Mouse (Mus musculus) cerebellum, adult 2 months (tissue): Measurements from ENCODE around the gene Zfp866. TPM values are rescaled to one million over a fixed set of nuclear protein-coding genes. Genes with fewer than 3 reads are reported as not detected.

Experiments used
- DNase-seq, 2 experiments: peaks; one replicate each; pipeline ENCODE4 v3.0.0; 2021
- H3K27ac ChIP-seq: fragments of 200-500 bp; 2 replicates; pipeline ENCODE4 v1.5.1; 2012; ENCODE audit warnings: low read length, control low read depth, inconsistent platforms; ENCODE audit not compliant: insufficient read depth
- H3K27me3 ChIP-seq: fragments of 200-500 bp; 2 replicates; pipeline ENCODE4 v1.6.1; 2012; ENCODE audit warnings: inconsistent platforms, mild to moderate bottlenecking, low read length, moderate library complexity; ENCODE audit not compliant: control insufficient read depth, insufficient read depth
- H3K4me1 ChIP-seq: fragments of 200-500 bp; 2 replicates; pipeline ENCODE4 v1.6.1; 2011; ENCODE audit warnings: low read length; ENCODE audit not compliant: control insufficient read depth, insufficient read depth
- H3K4me3 ChIP-seq: fragments of 200-500 bp; replicated peaks from 2 replicates; pipeline ENCODE3; 2011; ENCODE audit warnings: mild to moderate bottlenecking, low read depth, low read length, control low read depth; ENCODE audit not compliant: insufficient read depth
- CTCF ChIP-seq: fragments of 200-500 bp; IDR thresholded peaks from 2 replicates; pipeline ENCODE4 v1.5.1; 2011; ENCODE audit warnings: low read depth, mild to moderate bottlenecking, control low read depth, low read length, moderate library complexity, borderline replicate concordance; ENCODE audit not compliant: insufficient read depth
- POLR2A ChIP-seq: fragments of 200-500 bp; IDR thresholded peaks from 2 replicates; pipeline ENCODE4 v1.6.1; 2011; ENCODE audit warnings: low read length, control low read depth, borderline replicate concordance; ENCODE audit not compliant: insufficient read depth
- WGBS: fragments of 180-500 bp; shearing (Covaris S2); methylation state at CpG from one replicate; pipeline ENCODE4 v1.1.7; 2018; 5-methylcytosine and 5-hydroxymethylcytosine counted together
- polyA plus RNA-seq: library from polyadenylated mRNA; depleted of rRNA; stranded (reverse); fragments of >200 nt; gene quantifications from 2 replicates; pipeline ENCODE4 v1.2.3, GENCODE M21; 2012; rRNA removed

Gene Zfp866
- 30.6 and 31.4 TPM in 2 replicates for polyA plus RNA-seq

GRCm38 (mm10) chr8:69790773-69791367 is at the start of gene Zfp866, which contains the start of gene Atp13a1:
Gene Zfp866 (minus strand): TSS chr8:69791178.
Gene Atp13a1 (plus strand): TSS chr8:69791163.
- H3K4me1 ChIP-seq, result peaks cover 4% of the 10 kb centered on the region; the same call in 1 of the 2 replicates
- peak; percentile 90 to 91 for DNase-seq
- peak within 1 kb of the TSS; percentile 56 for H3K27ac ChIP-seq
- TF ChIP-seq CTCF (no peak), POLR2A (peak; percentile 92)
- no peaks in the 10 kb centered on the region for H3K27me3 ChIP-seq
- WGBS, result 1% methylated on average over 38 of the region's 38 CpGs
- H3K4me3 ChIP-seq, result peak within 1 kb of the TSS; percentile 99

DNA sequence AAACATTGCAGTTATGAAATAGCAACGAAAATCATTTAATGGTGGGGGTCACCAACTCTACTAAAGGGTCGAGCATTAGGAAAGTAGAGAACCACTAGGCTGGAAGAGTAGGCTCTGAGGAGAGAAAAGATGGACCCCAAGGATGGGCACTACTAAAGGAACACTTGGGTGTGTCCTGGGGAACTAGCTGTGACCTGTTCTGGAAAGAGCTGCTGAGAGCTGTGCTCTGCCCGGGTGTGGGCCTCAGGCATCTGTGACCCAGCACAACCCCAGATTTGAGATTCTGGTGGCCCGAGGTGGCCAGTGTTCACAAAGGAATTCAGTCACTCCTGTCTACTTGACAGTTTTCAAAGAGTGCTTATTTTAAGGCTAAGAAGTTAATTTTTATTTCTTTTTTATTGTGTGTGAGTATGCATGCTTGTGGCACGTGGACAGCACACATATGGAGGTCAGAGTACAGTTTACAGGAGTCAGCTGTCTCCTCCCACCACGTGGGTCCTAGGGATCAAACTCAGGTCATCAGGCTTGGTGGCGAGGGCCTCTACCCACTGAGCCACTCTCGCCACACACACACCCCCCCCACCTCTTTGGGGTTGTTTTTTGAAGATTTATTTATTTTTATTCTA is 46.2 kb upstream of the Zfp866 start:
- 78% methylated on average over 8 of the region's 8 CpGs for WGBS
- no peak overlapping the region for H3K27ac ChIP-seq
- TF ChIP-seq POLR2A (no peak), CTCF (no peak)
- H3K4me3 ChIP-seq, result no peak overlapping the region
- no peak for DNase-seq
- H3K27me3 ChIP-seq, result no peaks in the 10 kb centered on the region
- H3K4me1 ChIP-seq, result no peaks in the 10 kb centered on the region

- Histone ChIP-seq H3K27ac (no peak within 1 kb of the TSS), H3K4me3 (peak within 1 kb of the TSS; percentile 65), H3K27me3 (no peaks in the 10 kb centered on the region), H3K4me1 (no peaks in the 10 kb centered on the region)
- peak; percentile 84 for DNase-seq
- 1% methylated on average over 37 of the region's 38 CpGs for WGBS
- TF ChIP-seq POLR2A, result peak; percentile 32; the same call in 1 of the 2 replicates
- TF ChIP-seq CTCF, result no peak
These were observed 41.4 kb upstream of the Zfp866 start, which contains the start of gene Pbx4 for GRCm38 (mm10) chr8:69832298-69832853. Gene Pbx4 (plus strand): TSS chr8:69832491.

GRCm38 (mm10) chr8:69826371-69826770 is 35.4 kb upstream of the Zfp866 start:
- H3K4me1 ChIP-seq, result peaks cover 2% of the 10 kb centered on the region; the same call in 1 of the 2 replicates
- H3K27ac ChIP-seq, result no peak overlapping the region
- no peak overlapping the region for H3K4me3 ChIP-seq
- H3K27me3 ChIP-seq, result no peaks in the 10 kb centered on the region
- no peak for DNase-seq
- TF ChIP-seq POLR2A (no peak), CTCF (no peak)
- WGBS, result 91% methylated on average over 12 of the region's 12 CpGs

DNA sequence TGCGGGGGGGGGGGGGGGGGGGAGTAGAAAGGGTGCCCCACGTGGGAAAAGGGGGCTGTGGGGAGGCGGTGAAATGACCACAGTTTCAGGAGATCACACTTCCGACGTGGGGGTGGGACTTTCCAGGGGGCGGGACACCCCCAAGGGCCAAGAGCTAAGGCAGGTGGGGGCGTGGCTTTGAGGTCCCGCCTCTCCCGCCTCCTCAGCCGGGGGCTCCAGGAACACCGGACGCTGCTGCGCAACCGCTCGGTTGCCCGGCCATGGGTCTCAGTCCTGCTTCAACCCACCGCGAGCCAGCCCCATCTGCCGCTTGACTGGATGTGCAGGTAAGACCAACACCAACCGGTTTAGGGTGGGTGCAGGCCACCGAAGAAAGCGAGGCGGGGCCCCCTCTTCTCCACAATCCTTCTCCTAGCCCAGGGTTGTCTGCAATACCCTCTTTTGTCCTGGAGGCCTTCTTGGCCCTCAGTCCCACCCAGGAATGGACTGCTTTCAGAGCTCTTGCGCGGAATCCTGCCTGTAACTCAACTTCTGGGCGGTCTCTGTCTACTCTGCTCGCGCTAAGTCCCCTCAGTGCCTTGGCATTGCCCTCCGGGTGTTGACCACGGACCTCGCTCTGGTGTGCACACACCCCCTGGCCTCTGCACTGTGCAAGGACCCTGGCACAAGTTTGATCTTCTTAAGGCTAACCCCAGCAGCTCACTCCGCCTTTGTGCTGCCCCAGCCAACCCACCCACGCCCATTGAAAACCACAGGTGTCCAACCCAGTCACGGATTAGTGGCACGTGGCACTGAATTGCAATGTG is 31.6 kb upstream of the Zfp866 start, which contains the start of gene Lpar2:
Gene Lpar2, plus strand, starts transcription at position 44 of the 806 bp plus-strand sequence.
- no peak within 1 kb of the TSS for H3K27ac ChIP-seq
- no peak for TF ChIP-seq POLR2A
- no peak for TF ChIP-seq CTCF
- WGBS, result 4% methylated on average over 32 of the region's 35 CpGs
- peak within 1 kb of the TSS; percentile 46 for H3K4me3 ChIP-seq
- no peaks in the 10 kb centered on the region for H3K27me3 ChIP-seq
- H3K4me1 ChIP-seq, result peaks cover 2% of the 10 kb centered on the region; the same call in 1 of the 2 replicates
- DNase-seq, result peak; percentile 22 to 34

DNA sequence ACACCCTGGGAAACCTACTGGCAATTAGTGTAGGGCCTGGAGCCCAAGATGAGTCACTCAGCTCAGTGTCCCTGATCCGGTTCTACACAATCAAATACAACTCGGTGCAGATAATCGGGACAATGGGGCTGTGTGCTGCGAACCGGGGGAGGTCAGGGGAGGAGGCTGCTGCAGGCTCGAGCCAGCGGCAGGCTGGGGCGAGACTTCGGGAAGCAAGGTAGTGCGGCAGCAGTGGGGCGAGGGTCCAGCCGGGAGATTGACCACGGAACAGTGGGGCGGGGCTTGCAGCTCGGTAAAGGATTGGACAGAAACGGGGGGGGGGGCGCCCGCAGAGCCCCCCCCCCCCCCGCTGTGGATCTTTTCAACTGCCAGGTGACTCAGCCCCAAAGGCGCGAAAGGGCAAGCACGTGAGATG is 31.0 kb upstream of the Zfp866 start:
- DNase-seq, result peak in 1 of 2 experiments; percentile 23
- H3K27me3 ChIP-seq, result no peaks in the 10 kb centered on the region
- peaks cover 2% of the 10 kb centered on the region; the same call in 1 of the 2 replicates for H3K4me1 ChIP-seq
- peak overlapping the region; percentile 42 for H3K4me3 ChIP-seq
- H3K27ac ChIP-seq, result no peak overlapping the region
- WGBS, result 2% methylated on average over 15 of the region's 22 CpGs
- TF ChIP-seq POLR2A, result no peak
- TF ChIP-seq CTCF, result no peak

DNA sequence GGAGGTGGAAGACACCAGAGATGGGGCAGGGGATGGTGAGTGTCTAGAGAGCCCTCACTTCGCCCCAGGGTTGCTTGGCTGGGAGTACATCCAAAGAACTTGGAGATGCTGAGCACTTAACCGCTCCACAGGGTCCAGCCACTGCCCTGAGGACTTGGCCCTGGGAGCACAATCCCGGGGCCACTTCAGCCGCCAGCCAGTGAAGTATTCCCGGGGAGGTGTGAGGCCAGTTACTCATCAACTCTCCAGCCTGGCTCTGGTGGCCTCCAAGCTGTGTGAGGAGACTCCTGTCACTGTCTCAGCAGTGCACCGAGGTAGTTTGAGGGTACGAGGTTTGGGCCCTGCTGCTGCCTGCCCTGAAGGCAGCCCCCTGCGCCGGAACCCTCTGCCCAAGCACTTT is 29.5 kb upstream of the Zfp866 start:
- TF ChIP-seq CTCF, result no peak
- TF ChIP-seq POLR2A, result no peak
- H3K27ac ChIP-seq, result no peak overlapping the region
- WGBS, result 78% methylated on average over 9 of the region's 9 CpGs
- DNase-seq, result no peak
- H3K4me1 ChIP-seq, result peaks cover 2% of the 10 kb centered on the region; the same call in 1 of the 2 replicates
- no peaks in the 10 kb centered on the region for H3K27me3 ChIP-seq
- H3K4me3 ChIP-seq, result no peak overlapping the region
